Mouse (Mus musculus): Measurements from ENCODE around the gene Htr2b.

GRCm38 (mm10) chr1:86076565-86076964 is 35.2 kb downstream of the Htr2b start:
- TF ChIP-seq CTCF (IDR thresholded peaks at IDR 0.05; ENCODE audit: low read depth), result no peak
- TF ChIP-seq EP300 (optimal IDR thresholded peaks at IDR 0.05), result no peak
